Mouse (Mus musculus) cortical plate, adult 2 months (tissue): ENCODE measurements around the gene Tgfb1.

Experiments
- CTCF ChIP-seq: fragments of 200-500 bp; IDR thresholded peaks from 2 replicates; pipeline ENCODE4 v1.5.1; 2011; ENCODE audit warnings: mild to moderate bottlenecking, control low read depth, low read length; ENCODE audit not compliant: insufficient read depth; ENCODE audit errors: extremely low read depth
- POLR2A ChIP-seq: fragments of 200-500 bp; IDR thresholded peaks from 2 replicates; pipeline ENCODE4 v1.6.1; 2011; ENCODE audit warnings: mild to moderate bottlenecking, low read length, control low read depth; ENCODE audit not compliant: insufficient read depth; ENCODE audit errors: extremely low read depth

DNA sequence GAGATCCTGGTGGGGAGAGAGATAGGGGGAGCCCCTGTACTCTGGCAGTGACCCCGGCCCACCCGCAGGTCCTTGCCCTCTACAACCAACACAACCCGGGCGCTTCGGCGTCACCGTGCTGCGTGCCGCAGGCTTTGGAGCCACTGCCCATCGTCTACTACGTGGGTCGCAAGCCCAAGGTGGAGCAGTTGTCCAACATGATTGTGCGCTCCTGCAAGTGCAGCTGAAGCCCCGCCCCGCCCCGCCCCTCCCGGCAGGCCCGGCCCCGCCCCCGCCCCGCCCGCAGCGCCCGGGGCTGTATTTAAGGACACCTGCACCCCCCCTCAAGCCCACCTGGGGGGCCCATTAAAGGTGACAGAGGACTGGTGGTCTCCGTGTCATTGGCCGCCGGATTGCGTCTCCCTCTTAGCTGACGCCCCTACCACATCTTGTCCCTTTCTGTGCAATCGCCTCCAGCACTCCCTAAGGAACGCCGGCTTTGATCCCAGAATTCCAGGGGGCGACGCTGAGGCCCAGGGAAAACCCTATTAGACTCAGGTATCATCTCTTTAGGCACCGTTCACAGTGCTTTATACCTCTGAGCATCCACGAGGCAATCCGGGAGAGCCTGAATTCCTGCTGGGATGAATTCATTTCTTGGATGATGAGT, 18.0 kb downstream of the Tgfb1 start:
- TF ChIP-seq POLR2A (no peak), CTCF (no peak)
